Mouse (Mus musculus) adrenal gland, postnatal 14 days (tissue): ENCODE results near the gene Rnaseh2b. TPM values are rescaled to one million over a fixed set of nuclear protein-coding genes. Genes with fewer than 3 reads are reported as not detected.

Experiments used
- total RNA-seq: library from RNA; stranded (reverse); gene quantifications from 2 replicates; pipeline ENCODE4 v1.2.3, GENCODE M21; 2021

Rnaseh2b gene
- total RNA-seq, 1 experiment from 2014 or later, result 20.0 TPM

Other genes with a start within 250 kb of the Rnaseh2b start
- gene Dleu7, start 458 bp downstream of the Rnaseh2b start, total RNA-seq, result not detected in 2 replicates
- 0.83 and 0.93 TPM in 2 replicates for gene Gucy1b2, start 163.7 kb downstream of the Rnaseh2b start, total RNA-seq